Mouse (Mus musculus): ENCODE results near the gene Plxdc1.

Plxdc1 gene

GRCm38 (mm10) chr11:97988530-97989096 is 2.4 kb upstream of the Plxdc1 start:
- DNase-seq (ENCODE audit: low read depth, low spot score) = peak; percentile 76

- DNase-seq (ENCODE audit: low read depth, low spot score) = peak; percentile 85
Observed at GRCm38 (mm10) chr11:97987551-97988526, 1.6 kb upstream of the Plxdc1 start.

GRCm38 (mm10) chr11:97986738-97987465 is 658 bp upstream of the Plxdc1 start:
- no peak for DNase-seq (ENCODE audit: low read depth, low spot score)

GRCm38 (mm10) chr11:97983983-97984382 is 2.3 kb downstream of the Plxdc1 start:
- DNase-seq (ENCODE audit: low read depth, low spot score) = no peak

GRCm38 (mm10) chr11:97983506-97983905 is 2.7 kb downstream of the Plxdc1 start:
- no peak for DNase-seq (ENCODE audit: low read depth, low spot score)

GRCm38 (mm10) chr11:97982721-97983120 is 3.5 kb downstream of the Plxdc1 start:
- DNase-seq (ENCODE audit: low read depth, low spot score) = no peak

GRCm38 (mm10) chr11:97980531-97980966 is 5.7 kb downstream of the Plxdc1 start:
- DNase-seq (ENCODE audit: low read depth, low spot score) = no peak

- no peak for DNase-seq (ENCODE audit: low read depth, low spot score)
Observed at GRCm38 (mm10) chr11:97979824-97980495, 6.3 kb downstream of the Plxdc1 start.

GRCm38 (mm10) chr11:97978392-97978791 is 7.9 kb downstream of the Plxdc1 start:
- DNase-seq (ENCODE audit: low read depth, low spot score) = no peak

GRCm38 (mm10) chr11:97977797-97978196 is 8.4 kb downstream of the Plxdc1 start:
- DNase-seq (ENCODE audit: low read depth, low spot score) = no peak

- DNase-seq (ENCODE audit: low read depth, low spot score) = no peak
Observed at GRCm38 (mm10) chr11:97974746-97975145, 11.5 kb downstream of the Plxdc1 start.

GRCm38 (mm10) chr11:97974141-97974540 is 12.1 kb downstream of the Plxdc1 start:
- no peak for DNase-seq (ENCODE audit: low read depth, low spot score)

- DNase-seq (ENCODE audit: low read depth, low spot score) = no peak
Observed at GRCm38 (mm10) chr11:97972434-97972833, 13.8 kb downstream of the Plxdc1 start.

GRCm38 (mm10) chr11:97971232-97971631 is 15.0 kb downstream of the Plxdc1 start:
- DNase-seq (ENCODE audit: low read depth, low spot score) = no peak

GRCm38 (mm10) chr11:97970771-97971170 is 15.5 kb downstream of the Plxdc1 start:
- DNase-seq (ENCODE audit: low read depth, low spot score) = no peak

- DNase-seq (ENCODE audit: low read depth, low spot score) = no peak
Observed at GRCm38 (mm10) chr11:97968385-97968784, 17.9 kb downstream of the Plxdc1 start.

- DNase-seq (ENCODE audit: low read depth, low spot score) = no peak
Observed at GRCm38 (mm10) chr11:97967114-97967513, 19.1 kb downstream of the Plxdc1 start.

- no peak for DNase-seq (ENCODE audit: low read depth, low spot score)
Observed at GRCm38 (mm10) chr11:97960907-97961306, 25.3 kb downstream of the Plxdc1 start.

- no peak for DNase-seq (ENCODE audit: low read depth, low spot score)
Observed at GRCm38 (mm10) chr11:97959300-97959680, 27.0 kb downstream of the Plxdc1 start.

- DNase-seq (ENCODE audit: low read depth, low spot score) = no peak
Observed at GRCm38 (mm10) chr11:97958641-97959299, 27.5 kb downstream of the Plxdc1 start.

All from brain, embryonic 18.5 days (tissue).